Mouse (Mus musculus): Measurements from ENCODE around the gene 9030025P20Rik.
"Not testable (repeated sequence)": the region's sequence is repeated elsewhere in the genome, so short reads cannot be mapped to it uniquely, and the experiment has no call there.

9030025P20Rik gene

DNA sequence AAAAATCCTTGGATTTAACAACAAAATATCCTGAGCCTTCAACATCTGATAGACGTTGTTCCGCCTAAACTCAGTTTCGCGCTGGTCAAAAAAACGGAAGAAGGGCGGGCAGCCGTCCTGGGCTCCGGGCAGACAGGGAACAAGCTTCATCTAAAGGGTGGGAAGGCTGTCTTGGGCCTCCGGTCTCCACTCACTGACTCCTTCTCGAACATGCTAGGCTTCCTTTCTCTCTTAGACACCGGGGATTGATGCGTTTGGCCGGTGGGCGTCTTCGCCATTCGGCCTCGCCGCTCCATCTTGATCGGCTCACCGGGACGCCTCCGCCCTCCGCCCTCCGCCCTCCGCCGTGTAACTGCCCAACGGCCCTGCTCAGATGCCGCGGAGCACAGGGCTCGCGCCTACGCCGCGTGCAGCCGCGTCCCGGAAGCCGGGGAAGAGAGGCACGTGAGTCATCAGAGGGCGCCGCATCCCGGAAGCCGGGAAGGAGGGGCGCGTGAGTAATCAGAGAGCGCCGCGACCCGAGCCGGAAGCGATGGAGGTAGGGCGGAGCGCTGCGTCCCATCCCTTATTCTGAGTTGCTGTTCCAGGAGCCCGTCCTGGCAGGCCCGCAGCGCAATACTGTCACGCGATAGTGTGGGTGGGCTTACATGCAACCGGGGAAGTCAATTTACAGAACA, at the start of gene 9030025P20Rik, which contains the start of gene Gm3417:
9030025P20Rik (plus strand) TSS at position 107 of the 677 bp plus-strand sequence.
Gm3417 (minus strand) TSS at position 429 of the 677 bp plus-strand sequence.
- in situ Hi-C loops (cut with MboI, MseI), result not testable (repeated sequence)

DNA sequence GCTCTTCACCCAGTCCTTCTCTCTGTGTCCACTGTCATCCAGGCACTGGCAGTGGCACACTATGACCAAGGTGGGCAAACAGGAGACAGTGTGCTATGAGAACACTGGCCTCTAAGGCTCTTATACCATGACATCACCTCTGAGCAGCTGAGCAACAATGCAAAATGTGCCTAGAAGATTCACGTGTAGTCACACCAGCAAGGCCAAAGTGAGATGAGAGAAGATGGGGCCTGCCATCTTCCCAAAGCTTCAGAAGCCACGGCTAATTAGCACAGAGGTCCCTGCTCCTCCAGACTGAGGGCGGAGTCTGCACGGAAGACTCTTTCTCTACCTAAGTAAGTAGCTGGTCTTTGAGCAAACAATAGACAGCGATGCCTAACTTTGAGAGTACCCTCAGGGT, 49.6 kb upstream of the 9030025P20Rik start:
- in situ Hi-C loops (cut with MboI, MseI), result loop anchor here (10.0 kb wide), 1 partner anchor 1274 kb away; no protein-coding TSS in a partner anchor

- in situ Hi-C loops (cut with MboI, MseI), result no loop called here
These were observed 47.6 kb upstream of the 9030025P20Rik start for GRCm38 (mm10) chr17:14930697-14931096.

GRCm38 (mm10) chr17:14931469-14931868, 46.8 kb upstream of the 9030025P20Rik start:
- in situ Hi-C loops (cut with MboI, MseI), result no loop called here

GRCm38 (mm10) chr17:14935280-14935679, 43.0 kb upstream of the 9030025P20Rik start:
- in situ Hi-C loops (cut with MboI, MseI), result not testable (repeated sequence)

DNA sequence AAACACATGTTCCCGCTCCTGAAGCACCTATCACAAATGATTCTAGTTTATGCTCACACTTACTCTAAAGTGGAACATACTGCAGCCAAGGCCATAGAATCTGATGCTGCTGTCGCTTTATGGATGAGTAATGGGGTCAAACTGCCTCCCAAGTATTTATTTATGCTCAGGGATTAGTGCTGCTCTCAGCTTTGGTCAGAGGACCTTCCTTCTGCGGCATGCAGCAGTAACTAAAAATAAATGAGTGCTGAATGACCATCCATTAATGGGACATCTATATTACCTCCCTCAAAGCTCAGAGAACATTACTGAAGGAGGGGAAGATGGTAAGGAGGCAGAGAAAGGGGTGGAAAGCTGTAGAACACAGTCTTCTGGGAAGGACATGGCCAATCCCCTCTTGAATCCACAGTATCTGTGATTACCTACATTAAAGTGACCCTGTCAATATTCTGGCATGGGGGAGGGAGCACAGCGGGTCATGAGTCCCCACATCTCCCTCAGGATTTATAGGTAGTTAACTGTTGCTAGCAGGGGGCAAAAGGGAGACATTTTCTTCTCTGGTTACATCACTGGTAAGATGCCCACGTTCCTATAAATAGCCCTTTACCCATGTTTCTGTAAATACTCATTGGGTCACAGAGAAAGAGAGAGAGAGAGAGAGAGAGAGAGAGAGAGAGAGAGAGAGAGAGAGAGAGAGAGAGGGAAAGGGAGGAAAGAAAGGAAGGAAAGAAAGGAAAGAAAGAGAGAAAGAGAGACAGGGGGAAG, 42.2 kb upstream of the 9030025P20Rik start:
- in situ Hi-C loops (cut with MboI, MseI), result no loop called here

- in situ Hi-C loops (cut with MboI, MseI), result loop anchor here (10.0 kb wide), 1 partner anchor 103 kb away; the partner anchor contains the start of genes Ermard, Gm3448 and Tcte3
These were observed 36.1 kb upstream of the 9030025P20Rik start for GRCm38 (mm10) chr17:14942181-14942580.

DNA sequence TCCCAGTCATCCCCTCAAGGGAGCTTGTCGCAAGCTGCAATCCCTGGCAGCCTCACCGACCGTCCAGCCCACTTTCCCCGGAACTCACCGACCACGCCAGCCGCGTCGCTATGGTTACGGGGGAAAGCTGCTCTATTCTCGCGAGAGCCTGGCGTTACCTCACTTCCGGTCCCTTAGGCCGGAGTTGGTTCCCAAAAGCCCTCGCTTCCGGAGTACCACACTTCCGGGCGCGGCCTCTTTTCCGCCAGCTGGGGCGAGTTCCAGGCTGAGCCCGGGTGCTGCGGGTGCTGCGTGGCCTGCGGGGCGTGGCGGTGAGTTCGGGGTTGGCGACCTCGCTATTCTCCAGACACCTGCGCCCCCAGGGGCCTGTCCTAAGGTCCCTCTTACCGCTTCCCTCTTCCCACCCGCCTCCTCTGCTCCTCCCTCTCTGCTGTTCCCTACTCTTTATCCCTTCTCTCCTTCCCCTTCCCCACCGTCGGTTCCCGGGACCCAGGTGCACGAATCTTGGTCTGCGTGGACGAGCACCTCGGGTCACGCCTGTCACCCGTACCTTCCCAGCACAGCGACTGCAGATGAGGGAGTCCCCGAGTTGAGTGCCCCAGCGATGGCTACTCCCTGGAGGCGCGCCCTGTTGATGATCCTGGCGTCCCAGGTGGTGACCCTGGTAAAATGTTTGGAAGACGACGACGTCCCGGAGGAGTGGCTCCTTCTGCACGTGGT, 35.1 kb upstream of the 9030025P20Rik start, which contains the start of the genes Wdr27 and 1600012H06Rik:
Wdr27 (minus strand) TSS at position 150 of the 720 bp plus-strand sequence.
1600012H06Rik (plus strand) TSS at position 176 of the 720 bp plus-strand sequence.
- in situ Hi-C loops (cut with MboI, MseI), result loop anchor here (10.0 kb wide), 1 partner anchor 102 kb away; the partner anchor contains the start of genes Ermard, Gm3448 and Tcte3

GRCm38 (mm10) chr17:14943729-14944059, 34.6 kb upstream of the 9030025P20Rik start:
- in situ Hi-C loops (cut with MboI, MseI), result loop anchor here (10.0 kb wide), 1 partner anchor 101 kb away; the partner anchor contains the start of genes Ermard, Gm3448 and Tcte3

- in situ Hi-C loops (cut with MboI, MseI), result loop anchor here (10.0 kb wide), 1 partner anchor 100 kb away; the partner anchor contains the start of genes Ermard, Gm3448 and Tcte3
These were observed 33.7 kb upstream of the 9030025P20Rik start for GRCm38 (mm10) chr17:14944551-14944950.

- in situ Hi-C loops (cut with MboI, MseI), result loop anchor here (10.0 kb wide), 1 partner anchor 96 kb away; the partner anchor contains the start of genes Ermard, Gm3448 and Tcte3
These were observed 29.0 kb upstream of the 9030025P20Rik start for GRCm38 (mm10) chr17:14949161-14949827.

- in situ Hi-C loops (cut with MboI, MseI), result no loop called here
These were observed 24.8 kb upstream of the 9030025P20Rik start for GRCm38 (mm10) chr17:14953452-14953851.

DNA sequence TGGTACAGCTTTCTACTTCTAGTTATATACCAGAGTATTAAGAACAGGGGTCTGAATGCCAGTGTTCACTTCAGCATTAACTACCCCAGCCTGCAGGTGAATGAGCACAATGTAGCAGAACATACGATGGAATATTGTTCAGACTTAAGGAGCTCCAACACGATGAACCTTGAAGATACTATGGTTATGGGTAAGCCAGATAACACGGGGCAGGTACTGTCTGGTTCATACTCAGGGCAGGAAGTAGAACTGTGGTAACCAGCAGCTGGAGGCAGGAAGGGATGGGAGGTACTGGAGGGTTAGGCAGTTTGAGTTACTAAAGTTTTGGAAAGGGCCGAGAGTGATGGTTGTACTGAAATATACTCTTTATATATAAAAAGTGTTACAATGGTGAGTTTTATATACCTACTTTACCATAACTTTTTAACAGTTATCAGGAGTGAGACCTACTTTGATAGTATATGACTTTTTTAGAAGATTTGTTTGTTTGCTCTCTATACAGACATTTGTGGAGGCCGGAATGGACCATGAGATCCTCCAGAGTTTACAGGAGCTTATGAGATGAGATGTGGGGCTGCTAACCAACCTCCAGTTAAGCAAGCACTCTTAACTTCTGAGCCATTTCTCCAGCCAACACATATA, 19.5 kb upstream of the 9030025P20Rik start:
- in situ Hi-C loops (cut with MboI, MseI), result loop anchor here (5.0 kb wide), 2 partner anchors 33 to 68 kb away; no protein-coding TSS in a partner anchor

GRCm38 (mm10) chr17:14959979-14960378, 18.3 kb upstream of the 9030025P20Rik start:
- in situ Hi-C loops (cut with MboI, MseI), result loop anchor here (5.0 kb wide), 2 partner anchors 32 to 67 kb away; no protein-coding TSS in a partner anchor

- in situ Hi-C loops (cut with MboI, MseI), result no loop called here
These were observed 17.7 kb upstream of the 9030025P20Rik start for GRCm38 (mm10) chr17:14960520-14960919.

DNA sequence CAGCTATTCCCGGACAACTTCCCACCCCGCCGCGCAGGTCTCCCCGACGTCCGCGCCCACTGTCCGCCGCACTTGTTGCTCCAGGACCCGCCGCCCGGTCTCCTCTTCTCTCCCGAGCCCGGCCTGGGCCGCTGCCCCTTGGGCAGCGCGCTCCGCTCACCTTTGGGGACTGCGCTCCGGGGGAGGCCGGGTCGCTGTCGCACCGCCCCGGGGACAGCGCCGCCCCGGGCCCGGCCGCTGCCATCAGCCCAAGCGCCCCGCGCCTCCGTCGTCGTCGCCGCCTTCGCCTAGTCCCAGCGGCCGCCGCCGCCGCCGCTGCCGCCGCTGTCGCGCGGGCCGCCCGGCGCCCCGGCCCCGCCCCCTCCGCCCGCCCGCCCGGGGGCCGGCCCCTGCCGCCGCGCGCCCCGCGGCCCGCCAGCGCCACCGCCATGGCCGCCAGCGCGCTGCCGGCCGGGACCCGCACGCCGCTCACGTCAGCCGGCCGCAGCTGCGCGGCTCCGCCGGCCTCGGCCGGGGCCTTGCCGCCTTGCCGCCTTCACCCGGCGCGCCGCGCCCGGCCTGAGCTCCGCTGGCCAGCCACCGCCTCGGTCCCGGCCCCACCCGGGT, 17.2 kb upstream of the 9030025P20Rik start, which contains the start of gene Phf10:
Phf10 (minus strand) TSS at position 323 of the 606 bp plus-strand sequence.
- in situ Hi-C loops (cut with MboI, MseI), result not testable (repeated sequence)

DNA sequence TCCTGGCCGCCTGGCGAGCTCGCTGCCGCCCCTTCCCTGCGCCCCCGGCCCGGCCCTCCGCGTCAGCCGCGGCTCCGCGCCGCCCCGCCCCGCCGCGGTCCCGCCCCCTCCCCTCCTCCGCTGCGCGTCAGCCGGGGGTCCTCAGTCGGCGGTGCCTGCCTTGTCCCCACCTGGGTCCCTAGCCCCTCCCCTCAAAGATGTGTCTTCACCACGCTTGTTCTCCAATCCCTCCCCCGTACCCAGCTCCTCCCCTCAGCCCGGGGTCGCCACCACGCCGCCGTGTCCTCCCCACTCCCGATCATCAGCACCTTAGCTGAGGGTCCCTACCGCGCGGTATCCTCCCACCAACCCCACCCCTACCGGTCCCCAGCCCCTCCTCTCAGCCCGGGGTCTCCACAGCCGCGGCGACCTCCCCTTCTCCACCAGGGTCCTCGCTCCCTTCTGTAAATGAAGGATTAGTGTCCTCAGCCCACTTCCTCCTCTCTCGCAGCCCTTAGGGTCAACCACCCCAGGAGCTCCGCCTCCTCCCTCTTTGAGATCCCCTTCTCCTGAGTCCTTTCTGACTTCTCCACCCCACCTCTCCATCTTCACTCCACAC, 16.6 kb upstream of the 9030025P20Rik start:
- in situ Hi-C loops (cut with MboI, MseI), result not testable (repeated sequence)

- in situ Hi-C loops (cut with MboI, MseI), result not testable (repeated sequence)
These were observed 9.8 kb upstream of the 9030025P20Rik start for GRCm38 (mm10) chr17:14968373-14968913.

Measured in regulatory T cell (primary cell).